Comparison of ENCODE assay signal across 24 mouse cellular contexts in genomic region chr10:43775807-43776206, GRCm38 (mm10).
DNase-seq lines count a peak whose midpoint lies in the region; ATAC-seq and TF ChIP-seq lines count a peak whose summit lies in the region.
"Had no signal": no experiment of that assay in that cellular context is flagged by ENCODE, and none has a peak within 500 bp of the region (broad histone marks: within the 10 kb centered on the region; RNA-seq: fewer than 3 reads in every experiment).

No protein-coding gene starts in this region.

- H3K9me3 ChIP-seq in forebrain, embryonic 10.5 days: no peaks in the 10 kb centered on the region
- H3K9me3 ChIP-seq in forebrain, embryonic 15.5 days: no peaks in the 10 kb centered on the region
- H3K9me3 ChIP-seq in liver, embryonic 11.5 days (ENCODE audit: control insufficient read depth, low read length): no peaks in the 10 kb centered on the region
- no peaks in the 10 kb centered on the region for H3K9me3 ChIP-seq in liver, embryonic 12.5 days (replicated peaks)
- H3K9me3 ChIP-seq in stomach, postnatal 0 days (ENCODE audit: control insufficient read depth, low read length): no peaks in the 10 kb centered on the region
- H3K9me3 ChIP-seq: embryonic facial prominence, embryonic 10.5 days; embryonic facial prominence, embryonic 12.5 days; forebrain, embryonic 12.5 days; G1E had no signal

- H3K9ac ChIP-seq in forebrain, embryonic 15.5 days (replicated peaks): no peak overlapping the region
- H3K9ac ChIP-seq in liver, embryonic 11.5 days (ENCODE audit: low read depth, low read length): no peak overlapping the region
- H3K9ac ChIP-seq in liver, embryonic 12.5 days: no peak overlapping the region
- no peak overlapping the region for H3K9ac ChIP-seq in stomach, postnatal 0 days (ENCODE audit: low read length)
- H3K9ac ChIP-seq: embryonic facial prominence, embryonic 12.5 days; forebrain, embryonic 12.5 days; forebrain, postnatal 0 days had no signal

- H3K4me3 ChIP-seq in forebrain, embryonic 10.5 days: no peak overlapping the region
- H3K4me3 ChIP-seq in forebrain, embryonic 15.5 days: no peak overlapping the region
- no peak overlapping the region for H3K4me3 ChIP-seq in liver, embryonic 11.5 days (ENCODE audit: low read depth, low read length)
- H3K4me3 ChIP-seq in liver, embryonic 12.5 days: no peak overlapping the region
- H3K4me3 ChIP-seq in stomach, postnatal 0 days (ENCODE audit: low read depth, low read length): no peak overlapping the region
- H3K4me3 ChIP-seq: embryonic facial prominence, embryonic 10.5 days; embryonic facial prominence, embryonic 12.5 days; forebrain, embryonic 12.5 days had no signal

- H3K4me1 ChIP-seq in forebrain, embryonic 10.5 days: no peaks in the 10 kb centered on the region
- H3K4me1 ChIP-seq in forebrain, embryonic 15.5 days: no peaks in the 10 kb centered on the region
- H3K4me1 ChIP-seq in liver, embryonic 11.5 days (replicated peaks; ENCODE audit: control insufficient read depth, insufficient read depth, low read length): no peaks in the 10 kb centered on the region
- H3K4me1 ChIP-seq in liver, embryonic 12.5 days: no peaks in the 10 kb centered on the region
- H3K4me1 ChIP-seq in stomach, postnatal 0 days (replicated peaks; ENCODE audit: control insufficient read depth, insufficient read depth): no peaks in the 10 kb centered on the region
- H3K4me1 ChIP-seq: embryonic facial prominence, embryonic 10.5 days; embryonic facial prominence, embryonic 12.5 days; forebrain, embryonic 12.5 days had no signal

- TF ChIP-seq CTCF in stomach, postnatal 0 days (IDR thresholded peaks at IDR 0.05; ENCODE audit: low read depth): no peak

- TF ChIP-seq EP300 in stomach, postnatal 0 days (optimal IDR thresholded peaks at IDR 0.05): no peak

- WGBS in forebrain, embryonic 10.5 days: 70% methylated on average over 1 of the region's 1 CpGs
- 89% methylated on average over 1 of the region's 1 CpGs for WGBS in forebrain, embryonic 15.5 days
- WGBS in liver, embryonic 11.5 days: 81% methylated on average over 1 of the region's 1 CpGs
- 48% methylated on average over 1 of the region's 1 CpGs for WGBS in liver, embryonic 12.5 days (ENCODE audit: insufficient replicate concordance)
- 86% methylated on average over 1 of the region's 1 CpGs for WGBS in stomach, postnatal 0 days

- DNase-seq in forebrain, embryonic 10.5 days (ENCODE audit: extremely low spot score, low spot score): peak; percentile 8
- DNase-seq in liver, embryonic 11.5 days (ENCODE audit: low spot score): peak; percentile 18
- peak; percentile 4 for DNase-seq in stomach, postnatal 0 days (ENCODE audit: low spot score)
- DNase-seq: adrenal gland, adult 8-10 months; adrenal gland, postnatal 14 days; adrenal gland, postnatal 36 days; B cell, adult 2 months; cerebellum, adult 11-12 months; cerebellum, adult 2 months; cerebellum, adult 9-10 months; cerebellum, postnatal 10 days; cerebellum, postnatal 25 days; forebrain, postnatal 0 days had no signal

- H3K36me3 ChIP-seq in forebrain, embryonic 10.5 days (replicated peaks): no peaks in the 10 kb centered on the region
- H3K36me3 ChIP-seq in forebrain, embryonic 15.5 days: no peaks in the 10 kb centered on the region
- H3K36me3 ChIP-seq in liver, embryonic 11.5 days (ENCODE audit: control insufficient read depth, insufficient read depth, low read length): no peaks in the 10 kb centered on the region
- H3K36me3 ChIP-seq in liver, embryonic 12.5 days: no peaks in the 10 kb centered on the region
- H3K36me3 ChIP-seq in stomach, postnatal 0 days (ENCODE audit: control insufficient read depth, insufficient read depth, low read length): no peaks in the 10 kb centered on the region
- H3K36me3 ChIP-seq: embryonic facial prominence, embryonic 10.5 days; embryonic facial prominence, embryonic 12.5 days; forebrain, embryonic 12.5 days; G1E had no signal

- H3K27ac ChIP-seq in forebrain, embryonic 10.5 days: no peak overlapping the region
- H3K27ac ChIP-seq in forebrain, embryonic 15.5 days (replicated peaks): no peak overlapping the region
- H3K27ac ChIP-seq in liver, embryonic 11.5 days (ENCODE audit: low read depth, low read length): no peak overlapping the region
- H3K27ac ChIP-seq in liver, embryonic 12.5 days: no peak overlapping the region
- H3K27ac ChIP-seq in stomach, postnatal 0 days (replicated peaks): no peak overlapping the region
- H3K27ac ChIP-seq: embryonic facial prominence, embryonic 10.5 days; embryonic facial prominence, embryonic 12.5 days; forebrain, embryonic 12.5 days had no signal

- H3K27me3 ChIP-seq in forebrain, embryonic 10.5 days (ENCODE audit: poor library complexity, severe bottlenecking): no peaks in the 10 kb centered on the region
- H3K27me3 ChIP-seq in forebrain, embryonic 15.5 days: no peaks in the 10 kb centered on the region
- no peaks in the 10 kb centered on the region for H3K27me3 ChIP-seq in liver, embryonic 11.5 days (replicated peaks; ENCODE audit: control insufficient read depth, insufficient read depth, low read length)
- H3K27me3 ChIP-seq in liver, embryonic 12.5 days (replicated peaks): no peaks in the 10 kb centered on the region
- H3K27me3 ChIP-seq in stomach, postnatal 0 days (ENCODE audit: control insufficient read depth, insufficient read depth, low read length): no peaks in the 10 kb centered on the region
- H3K27me3 ChIP-seq: CH12.LX; embryonic facial prominence, embryonic 12.5 days; forebrain, embryonic 12.5 days; Patski had no signal

- H3K4me2 ChIP-seq in forebrain, embryonic 15.5 days (replicated peaks): no peak overlapping the region
- no peak overlapping the region for H3K4me2 ChIP-seq in liver, embryonic 11.5 days
- H3K4me2 ChIP-seq in liver, embryonic 12.5 days: no peak overlapping the region
- H3K4me2 ChIP-seq in stomach, postnatal 0 days (replicated peaks; ENCODE audit: low read depth): no peak overlapping the region
- H3K4me2 ChIP-seq: embryonic facial prominence, embryonic 12.5 days; forebrain, embryonic 12.5 days had no signal

- no peak for ATAC-seq in forebrain, embryonic 15.5 days (replicated peaks)
- ATAC-seq in liver, embryonic 11.5 days (replicated peaks; ENCODE audit: low FRiP score): no peak
- no peak for ATAC-seq in liver, embryonic 12.5 days
- ATAC-seq in stomach, postnatal 0 days (ENCODE audit: low FRiP score, low TSS enrichment): no peak
- ATAC-seq: activated CD4-positive, CD25-positive, alpha-beta regulatory T cell, adult 4 months; CD4-positive, CD25-positive, alpha-beta regulatory T cell, adult 4 months; forebrain, embryonic 14.5 days; forebrain, postnatal 0 days; Patski had no signal
